Mouse (Mus musculus): ENCODE measurements at regions not wholly inside any gene's neighbourhood (a gene's known extent, or its start where the extent isn't known, plus 50 kb on each side); places are given as distances from the start of the nearest gene placed in this dataset.

- no peaks in the 10 kb centered on the region for H3K27me3 ChIP-seq (replicated peaks; ENCODE audit: control insufficient read depth, insufficient read depth, low read length)
- ATAC-seq: peak; percentile 80
- H3K36me3 ChIP-seq (ENCODE audit: control insufficient read depth, insufficient read depth, low read length): no peaks in the 10 kb centered on the region
- no peak overlapping the region for H3K4me3 ChIP-seq (ENCODE audit: low read length)
- H3K27ac ChIP-seq (ENCODE audit: low read depth, low read length): peak overlapping the region; percentile 66
- WGBS: 16% methylated on average over 7 of the region's 7 CpGs
- no peak overlapping the region for H3K9ac ChIP-seq (ENCODE audit: low read depth, low read length)
- peak overlapping the region; percentile 22; the same call in 1 of the 2 replicates for H3K4me2 ChIP-seq (ENCODE audit: low read length)
- peaks cover 10% of the 10 kb centered on the region for H3K4me1 ChIP-seq (ENCODE audit: control insufficient read depth, insufficient read depth, low read depth, low read length)
- H3K9me3 ChIP-seq (ENCODE audit: control insufficient read depth, low read length): no peaks in the 10 kb centered on the region
Observed at GRCm38 (mm10) chr9:83326437-83327086, 114.4 kb downstream of the Lca5 start.

DNA sequence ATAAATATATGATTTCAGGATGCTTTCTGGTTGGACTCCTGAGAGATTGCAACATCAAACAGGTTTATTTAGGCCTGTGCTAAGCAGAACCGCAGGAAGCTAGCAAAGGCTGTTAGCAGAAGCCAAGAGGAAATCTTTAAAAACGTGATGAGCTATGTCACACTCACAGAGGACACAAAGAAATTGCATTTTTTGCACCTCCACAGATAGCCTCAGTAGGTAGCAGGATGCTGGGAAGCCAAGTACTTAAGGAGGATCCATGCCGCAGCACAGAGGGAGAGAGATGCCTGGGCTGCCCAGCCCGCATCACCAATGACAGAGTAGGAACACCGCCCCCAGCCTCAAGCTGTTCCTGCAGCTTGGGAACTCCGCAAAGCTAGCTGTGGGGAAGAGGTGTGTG is 115.0 kb downstream of the Lca5 start:
- 13% methylated on average over 6 of the region's 6 CpGs for WGBS
- Histone ChIP-seq H3K9ac (ENCODE audit: low read depth, low read length) (peak overlapping the region; percentile 47), H3K4me2 (ENCODE audit: low read length) (peak overlapping the region; percentile 28)

GRCm38 (mm10) chr9:83324336-83324735 is 116.6 kb downstream of the Lca5 start:
- Histone ChIP-seq H3K4me3 (ENCODE audit: low read length) (no peak overlapping the region), H3K4me1 (ENCODE audit: control insufficient read depth, insufficient read depth, low read depth, low read length) (peaks cover 10% of the 10 kb centered on the region), H3K36me3 (ENCODE audit: control insufficient read depth, insufficient read depth, low read length) (no peaks in the 10 kb centered on the region), H3K9ac (ENCODE audit: low read depth, low read length) (no peak overlapping the region), H3K27me3 (replicated peaks; ENCODE audit: control insufficient read depth, insufficient read depth, low read length) (no peaks in the 10 kb centered on the region), H3K27ac (ENCODE audit: low read depth, low read length) (no peak overlapping the region), H3K9me3 (ENCODE audit: control insufficient read depth, low read length) (no peaks in the 10 kb centered on the region), H3K4me2 (ENCODE audit: low read length) (no peak overlapping the region)
- WGBS: 75% methylated on average over 3 of the region's 3 CpGs
- ATAC-seq: no peak

More for the DNA sequence above, 115.0 kb downstream of the Lca5 start:
- no peaks in the 10 kb centered on the region for H3K9me3 ChIP-seq (ENCODE audit: control insufficient read depth, low read length)
- no peaks in the 10 kb centered on the region for H3K27me3 ChIP-seq (replicated peaks; ENCODE audit: control insufficient read depth, insufficient read depth, low read length)
- H3K4me3 ChIP-seq (ENCODE audit: low read length): no peak overlapping the region
- H3K36me3 ChIP-seq (ENCODE audit: control insufficient read depth, insufficient read depth, low read length): no peaks in the 10 kb centered on the region
- peaks cover 10% of the 10 kb centered on the region for H3K4me1 ChIP-seq (ENCODE audit: control insufficient read depth, insufficient read depth, low read depth, low read length)
- peak; percentile 91 for ATAC-seq
- peak overlapping the region; percentile 74 for H3K27ac ChIP-seq (ENCODE audit: low read depth, low read length)

DNA sequence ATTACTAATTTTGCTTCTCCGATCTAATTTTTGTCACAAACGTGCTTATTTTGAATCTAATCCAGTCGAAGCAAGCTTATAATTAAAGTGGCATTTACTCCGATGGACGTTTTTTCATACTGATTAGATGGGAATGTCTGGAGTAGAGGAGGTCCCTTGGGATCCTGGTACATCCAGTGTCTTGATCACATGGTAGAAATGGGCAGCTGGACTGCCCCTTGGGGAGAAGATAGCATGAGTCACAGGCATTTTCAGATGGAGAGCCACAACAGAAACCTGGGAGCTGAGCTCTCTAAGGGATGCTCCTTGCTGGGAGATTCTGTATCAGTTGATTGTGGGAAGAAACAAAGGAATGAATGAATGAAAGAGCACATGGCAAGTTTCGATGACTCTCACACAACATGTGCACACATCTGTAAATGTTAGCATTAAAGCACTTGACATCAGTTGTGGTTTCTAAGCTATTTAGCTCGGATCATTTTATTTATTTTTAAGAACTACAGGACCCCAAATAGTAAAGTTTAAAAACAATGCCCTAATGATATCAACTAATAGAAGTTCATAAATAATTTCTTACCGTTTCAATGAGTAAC is 117.8 kb downstream of the Lca5 start:
- peaks cover 10% of the 10 kb centered on the region for H3K4me1 ChIP-seq (ENCODE audit: control insufficient read depth, insufficient read depth, low read depth, low read length)
- no peaks in the 10 kb centered on the region for H3K27me3 ChIP-seq (replicated peaks; ENCODE audit: control insufficient read depth, insufficient read depth, low read length)
- no peaks in the 10 kb centered on the region for H3K9me3 ChIP-seq (ENCODE audit: control insufficient read depth, low read length)
- no peak overlapping the region for H3K9ac ChIP-seq (ENCODE audit: low read depth, low read length)
- H3K4me2 ChIP-seq (ENCODE audit: low read length): no peak overlapping the region
- no peaks in the 10 kb centered on the region for H3K36me3 ChIP-seq (ENCODE audit: control insufficient read depth, insufficient read depth, low read length)
- 72% methylated on average over 8 of the region's 8 CpGs for WGBS
- no peak overlapping the region for H3K27ac ChIP-seq (ENCODE audit: low read depth, low read length)
- no peak for ATAC-seq
- no peak overlapping the region for H3K4me3 ChIP-seq (ENCODE audit: low read length)

DNA sequence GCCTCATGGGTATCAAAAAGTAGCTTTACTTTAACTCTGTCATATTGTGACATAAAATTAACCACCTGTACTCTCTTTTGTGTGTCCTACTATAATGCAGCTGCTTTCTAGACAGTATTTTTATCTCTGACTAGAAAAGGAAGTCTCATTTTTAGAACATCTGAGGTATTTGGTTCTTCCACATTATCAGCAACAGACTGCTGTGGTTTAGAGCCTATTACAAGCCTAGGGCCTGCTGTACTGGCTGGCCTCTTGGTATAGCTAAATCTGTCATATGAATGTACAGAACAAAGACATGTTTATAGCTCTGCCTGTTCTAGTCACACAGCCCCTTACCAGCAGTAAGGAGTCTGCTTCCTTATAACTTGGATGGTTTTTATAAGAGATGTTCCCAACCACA is 119.1 kb downstream of the Lca5 start:
- H3K27ac ChIP-seq (ENCODE audit: low read depth, low read length): no peak overlapping the region
- no peaks in the 10 kb centered on the region for H3K36me3 ChIP-seq (ENCODE audit: control insufficient read depth, insufficient read depth, low read length)
- H3K9ac ChIP-seq (ENCODE audit: low read depth, low read length): no peak overlapping the region
- peaks cover 8% of the 10 kb centered on the region for H3K4me1 ChIP-seq (ENCODE audit: control insufficient read depth, insufficient read depth, low read depth, low read length)
- H3K27me3 ChIP-seq (replicated peaks; ENCODE audit: control insufficient read depth, insufficient read depth, low read length): no peaks in the 10 kb centered on the region
- no peaks in the 10 kb centered on the region for H3K9me3 ChIP-seq (ENCODE audit: control insufficient read depth, low read length)
- ATAC-seq: no peak
- no peak overlapping the region for H3K4me3 ChIP-seq (ENCODE audit: low read length)
- H3K4me2 ChIP-seq (ENCODE audit: low read length): no peak overlapping the region

DNA sequence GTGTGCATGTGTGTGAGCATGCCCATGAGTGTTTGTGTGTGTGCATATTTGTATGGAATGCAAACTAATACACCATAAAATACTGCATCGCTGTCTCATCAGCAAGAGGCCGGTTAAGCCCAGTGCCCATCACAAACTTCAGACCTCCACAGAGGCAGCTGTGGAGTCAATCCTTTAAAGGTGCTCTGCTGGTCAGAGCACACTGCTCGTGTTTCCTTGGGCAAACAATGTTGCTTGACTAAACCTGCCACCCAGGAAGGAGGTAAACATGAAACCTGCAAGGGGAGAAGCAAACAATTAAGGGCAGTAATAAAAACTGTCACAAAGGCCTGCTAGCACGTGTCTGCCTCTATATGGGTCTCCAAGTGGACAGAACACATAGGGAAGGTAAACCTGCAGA is 120.1 kb downstream of the Lca5 start:
- Histone ChIP-seq H3K27ac (ENCODE audit: low read depth, low read length) (no peak overlapping the region), H3K36me3 (ENCODE audit: control insufficient read depth, insufficient read depth, low read length) (no peaks in the 10 kb centered on the region), H3K4me2 (ENCODE audit: low read length) (no peak overlapping the region), H3K9ac (ENCODE audit: low read depth, low read length) (no peak overlapping the region), H3K9me3 (ENCODE audit: control insufficient read depth, low read length) (no peaks in the 10 kb centered on the region), H3K4me3 (ENCODE audit: low read length) (no peak overlapping the region), H3K27me3 (replicated peaks; ENCODE audit: control insufficient read depth, insufficient read depth, low read length) (no peaks in the 10 kb centered on the region), H3K4me1 (ENCODE audit: control insufficient read depth, insufficient read depth, low read depth, low read length) (peaks cover 5% of the 10 kb centered on the region)
- ATAC-seq: no peak
- WGBS: 60% methylated on average over 4 of the region's 4 CpGs

DNA sequence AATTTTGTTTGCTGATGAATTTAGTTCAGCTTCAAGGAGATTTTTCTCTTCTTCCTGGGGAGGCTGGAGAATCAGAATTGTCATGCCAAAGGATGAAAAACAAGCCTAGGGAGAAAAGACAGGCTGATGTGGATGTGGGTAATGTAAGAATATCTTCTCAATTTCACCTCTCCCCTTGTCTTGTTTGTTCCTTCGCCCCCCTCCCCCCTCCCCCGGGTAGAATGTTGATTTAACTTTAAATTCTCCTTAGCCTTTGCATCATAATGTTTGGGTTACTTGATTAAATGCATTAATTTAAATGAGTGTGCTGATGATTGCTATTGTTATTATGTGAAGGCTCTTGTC is 124.1 kb downstream of the Lca5 start:
- peak; percentile 72; the same call in 1 of the 2 replicates for ATAC-seq
- H3K4me1 ChIP-seq (ENCODE audit: control insufficient read depth, insufficient read depth, low read depth, low read length): peaks cover 5% of the 10 kb centered on the region
- H3K27ac ChIP-seq (ENCODE audit: low read depth, low read length): 0 out of 2 replicates have a peak overlapping the region, but pooled peaks have one; percentile 27
- no peaks in the 10 kb centered on the region for H3K36me3 ChIP-seq (ENCODE audit: control insufficient read depth, insufficient read depth, low read length)
- peak overlapping the region; percentile 7; the same call in 1 of the 2 replicates for H3K4me3 ChIP-seq (ENCODE audit: low read length)
- no peaks in the 10 kb centered on the region for H3K27me3 ChIP-seq (replicated peaks; ENCODE audit: control insufficient read depth, insufficient read depth, low read length)
- WGBS: 50% methylated on average over 2 of the region's 2 CpGs
- no peaks in the 10 kb centered on the region for H3K9me3 ChIP-seq (ENCODE audit: control insufficient read depth, low read length)
- H3K9ac ChIP-seq (ENCODE audit: low read depth, low read length): no peak overlapping the region
- H3K4me2 ChIP-seq (ENCODE audit: low read length): peak overlapping the region; percentile 34

- Histone ChIP-seq H3K4me3 (ENCODE audit: low read length) (peak overlapping the region; percentile 7; the same call in 1 of the 2 replicates), H3K27me3 (replicated peaks; ENCODE audit: control insufficient read depth, insufficient read depth, low read length) (no peaks in the 10 kb centered on the region), H3K4me1 (ENCODE audit: control insufficient read depth, insufficient read depth, low read depth, low read length) (peaks cover 5% of the 10 kb centered on the region), H3K9ac (ENCODE audit: low read depth, low read length) (no peak overlapping the region), H3K9me3 (ENCODE audit: control insufficient read depth, low read length) (no peaks in the 10 kb centered on the region), H3K36me3 (ENCODE audit: control insufficient read depth, insufficient read depth, low read length) (no peaks in the 10 kb centered on the region), H3K27ac (ENCODE audit: low read depth, low read length) (0 out of 2 replicates have a peak overlapping the region, but pooled peaks have one; percentile 27), H3K4me2 (ENCODE audit: low read length) (peak overlapping the region; percentile 34)
- peak; percentile 95 for ATAC-seq
- 47% methylated on average over 10 of the region's 10 CpGs for WGBS
Observed at GRCm38 (mm10) chr9:83315941-83316817, 124.7 kb downstream of the Lca5 start.

GRCm38 (mm10) chr9:83308771-83309170 is 132.2 kb downstream of the Lca5 start:
- ATAC-seq: no peak
- no peaks in the 10 kb centered on the region for H3K36me3 ChIP-seq (ENCODE audit: control insufficient read depth, insufficient read depth, low read length)
- H3K4me2 ChIP-seq (ENCODE audit: low read length): no peak overlapping the region
- H3K4me1 ChIP-seq (ENCODE audit: control insufficient read depth, insufficient read depth, low read depth, low read length): no peaks in the 10 kb centered on the region; the same call in 1 of the 2 replicates
- 87% methylated on average over 4 of the region's 4 CpGs for WGBS
- H3K27me3 ChIP-seq (replicated peaks; ENCODE audit: control insufficient read depth, insufficient read depth, low read length): no peaks in the 10 kb centered on the region
- H3K9ac ChIP-seq (ENCODE audit: low read depth, low read length): no peak overlapping the region
- H3K27ac ChIP-seq (ENCODE audit: low read depth, low read length): no peak overlapping the region
- no peaks in the 10 kb centered on the region for H3K9me3 ChIP-seq (ENCODE audit: control insufficient read depth, low read length)
- H3K4me3 ChIP-seq (ENCODE audit: low read length): no peak overlapping the region

All from hindbrain, embryonic 16.5 days (tissue).